Mouse (Mus musculus) adrenal gland, adult 8-10 months (tissue): ENCODE results near the gene Dusp5. TPM values are rescaled to one million over a fixed set of nuclear protein-coding genes. Genes with fewer than 3 reads are reported as not detected.
"Not testable (repeated sequence)": the region's sequence is repeated elsewhere in the genome, so short reads cannot be mapped to it uniquely, and the experiment has no call there.

Source experiments
- DNase-seq: peaks from one replicate; pipeline ENCODE4 v3.0.0; 2022
- total RNA-seq, 4 experiments: library from RNA; stranded (reverse); gene quantifications; 2 replicates each; pipeline ENCODE4 v1.2.4; 2022

Gene Dusp5
- 10 to 100 TPM in 1 of 4 experiments, 1 to 10 TPM in 3; 3.9 to 18.8 (median 5.7) TPM for total RNA-seq

DNA sequence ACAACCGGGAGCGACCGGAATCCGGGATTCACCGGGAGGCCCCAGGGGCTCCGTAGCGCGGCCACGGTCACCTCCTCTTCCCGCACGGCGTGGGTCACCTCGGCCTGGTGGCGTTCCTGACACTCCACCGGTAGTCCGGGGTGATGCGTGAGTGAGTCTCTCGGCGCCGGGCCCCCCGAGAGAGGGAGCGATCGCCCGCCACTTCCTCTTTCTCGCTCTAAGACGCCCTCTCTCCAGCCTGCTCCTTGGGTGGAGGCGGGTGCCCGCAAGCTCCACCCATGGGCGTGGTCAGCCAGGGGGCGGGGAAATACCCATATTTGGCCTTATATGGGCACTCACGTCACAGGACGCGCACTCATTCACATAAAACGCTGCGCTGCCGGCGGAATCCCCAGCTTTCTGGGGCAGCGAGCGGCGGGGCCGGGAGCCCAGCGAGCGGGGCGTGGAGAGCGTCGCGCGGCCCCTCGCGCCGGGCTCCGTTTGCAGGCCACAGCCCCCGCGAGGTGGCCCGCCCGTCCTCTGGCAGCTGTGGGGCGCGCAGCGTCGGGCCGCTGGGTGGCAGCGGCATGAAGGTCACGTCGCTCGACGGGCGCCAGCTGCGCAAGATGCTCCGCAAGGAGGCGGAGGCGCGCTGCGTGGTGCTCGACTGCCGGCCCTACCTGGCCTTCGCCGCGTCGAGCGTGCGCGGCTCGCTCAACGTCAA, at the start of gene Dusp5:
Gene Dusp5 (plus strand): TSS at position 358 of the 703 bp plus-strand sequence.
- peak; percentile 96 for DNase-seq

DNA sequence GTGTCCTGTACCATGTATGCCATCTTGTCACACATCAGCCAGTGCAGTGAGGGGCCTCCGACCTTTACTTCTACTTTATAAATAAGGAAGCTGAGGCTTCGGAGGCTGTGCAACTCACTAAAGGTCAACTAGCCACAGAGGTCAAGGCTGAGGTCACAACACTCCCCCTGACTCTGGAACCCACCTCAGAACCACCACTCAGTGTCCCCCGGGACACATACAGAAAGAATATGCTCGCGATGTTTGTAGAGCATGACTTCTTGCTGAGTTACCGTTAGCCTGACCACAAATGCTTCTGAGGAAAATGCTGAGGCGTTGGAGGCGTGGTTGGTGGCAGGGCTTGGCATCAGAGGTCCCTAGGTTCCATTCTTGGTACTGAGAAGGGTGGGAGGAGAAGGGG, 49.3 kb upstream of the Dusp5 start:
- no peak for DNase-seq

DNA sequence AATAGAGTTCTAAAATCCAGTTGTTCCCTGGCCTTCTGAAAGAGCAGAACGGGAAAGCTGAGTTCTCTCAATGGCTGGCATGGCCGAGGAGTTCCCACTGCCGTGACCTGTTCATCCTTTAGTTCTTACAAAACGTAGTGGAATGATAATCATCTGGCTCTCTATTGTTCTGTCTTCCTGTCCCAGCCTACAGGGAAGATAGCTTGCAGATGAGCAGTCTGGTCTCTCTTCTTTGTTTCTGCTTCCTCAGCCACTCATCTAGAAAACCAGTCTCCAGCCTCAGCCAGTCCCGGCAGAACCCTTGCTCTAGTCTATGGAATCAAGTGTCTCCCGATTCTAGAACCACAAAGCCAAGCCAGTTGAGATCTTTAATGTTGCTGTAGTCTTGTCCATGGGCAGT, 46.8 kb upstream of the Dusp5 start:
- DNase-seq, result no peak

- DNase-seq, result no peak
These were observed 46.4 kb upstream of the Dusp5 start for GRCm38 (mm10) chr19:53482527-53482926.

- no peak for DNase-seq
These were observed 44.9 kb upstream of the Dusp5 start for GRCm38 (mm10) chr19:53483984-53484383.

DNA sequence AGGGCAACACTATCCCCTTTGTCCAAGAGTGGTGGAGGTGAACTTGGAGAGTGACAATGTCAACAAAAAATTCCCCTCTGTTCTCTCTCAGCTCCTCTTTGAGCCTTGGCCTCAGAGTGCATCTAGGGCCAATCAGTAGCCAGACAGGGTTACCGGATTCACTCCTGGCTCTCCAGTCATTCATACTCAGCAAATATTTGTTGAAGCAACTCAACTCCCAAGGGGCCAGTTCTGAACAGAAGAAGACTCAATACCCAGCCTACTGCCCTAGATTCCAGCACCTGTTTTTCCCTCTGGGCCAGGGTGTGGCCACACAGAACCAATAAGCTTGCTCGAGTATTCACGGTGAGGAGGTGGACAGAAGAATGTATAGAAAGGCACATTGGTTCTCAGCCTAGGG, 44.0 kb upstream of the Dusp5 start:
- DNase-seq, result no peak

- DNase-seq, result no peak
These were observed 39.7 kb upstream of the Dusp5 start for GRCm38 (mm10) chr19:53489187-53489586.

DNA sequence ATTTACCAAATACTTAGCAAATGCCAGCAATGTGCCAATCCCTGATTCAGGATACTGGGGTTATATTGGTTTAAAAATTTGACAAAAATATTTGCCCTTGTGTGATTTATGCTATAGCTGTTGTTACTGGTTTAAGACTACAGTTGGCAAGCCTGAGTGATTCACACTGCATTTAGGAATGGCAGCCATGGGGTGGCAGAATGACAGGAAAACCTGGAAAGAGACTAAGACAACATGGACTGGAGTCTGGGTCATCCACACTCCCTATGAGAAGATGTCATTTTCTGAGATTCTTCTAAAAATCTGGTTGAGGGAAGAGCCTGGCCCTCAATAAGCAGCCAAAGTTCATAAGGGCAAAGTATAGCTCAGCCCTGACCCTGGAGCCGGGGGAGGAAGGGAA, 39.0 kb upstream of the Dusp5 start:
- no peak for DNase-seq

DNA sequence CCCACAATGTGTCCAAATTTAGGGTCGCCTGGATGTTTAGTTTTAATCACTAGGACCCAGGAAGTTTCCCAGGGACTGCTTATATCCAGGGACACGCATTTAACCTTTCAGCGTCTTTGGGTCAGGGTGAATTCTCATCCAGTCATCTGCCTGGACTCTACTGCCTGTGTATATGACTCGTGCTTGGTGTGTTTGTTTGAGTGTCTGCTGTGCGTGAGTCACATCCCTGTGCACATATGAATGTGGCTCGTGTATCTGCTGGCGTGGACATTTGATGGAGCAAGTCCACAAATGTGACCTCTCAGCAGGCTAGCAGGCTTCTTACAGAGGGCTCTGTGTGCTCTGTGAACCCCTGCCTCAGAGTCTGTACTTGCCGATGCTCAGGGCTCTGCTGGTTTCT, 38.0 kb upstream of the Dusp5 start:
- no peak for DNase-seq

DNA sequence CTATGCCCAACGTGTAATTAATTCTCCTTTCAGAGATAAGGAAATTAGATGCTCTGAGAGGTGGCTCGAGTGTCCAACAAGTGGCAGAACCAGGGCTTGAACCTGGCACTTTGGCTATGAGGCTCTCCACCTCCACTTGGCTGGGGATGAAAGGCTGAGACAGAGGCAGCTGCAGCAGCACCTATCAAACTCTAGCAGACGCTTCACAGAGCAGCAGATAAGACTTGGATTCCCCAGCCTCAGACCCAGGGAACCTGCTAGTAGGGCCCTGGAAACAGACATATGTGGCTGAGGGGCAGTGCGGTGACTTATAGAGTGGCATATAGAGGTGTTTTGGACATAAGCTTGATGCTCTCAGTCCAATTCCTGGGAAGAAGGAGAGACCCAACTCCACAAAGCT, 36.4 kb upstream of the Dusp5 start:
- DNase-seq, result no peak

DNA sequence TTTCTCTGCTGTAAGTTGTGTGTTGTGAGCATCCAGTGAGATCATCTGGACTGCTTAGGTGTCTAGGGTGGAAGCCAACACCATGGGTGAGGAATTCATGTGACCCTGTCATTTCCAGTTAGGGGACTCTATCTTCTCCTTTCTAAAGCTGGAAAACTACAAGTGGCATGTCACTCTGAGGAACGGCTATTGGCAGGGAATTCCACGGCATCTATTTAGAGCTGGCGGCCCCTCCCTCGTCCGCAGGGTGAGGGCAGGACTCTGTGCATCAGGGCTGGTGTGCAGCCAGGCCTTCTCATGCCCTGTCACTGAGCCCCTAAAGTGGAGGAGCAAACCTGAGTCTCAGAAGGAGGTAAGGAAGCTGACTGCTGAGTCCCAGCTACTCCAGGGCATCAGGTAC, 35.0 kb upstream of the Dusp5 start:
- no peak for DNase-seq

GRCm38 (mm10) chr19:53497910-53498309, 31.0 kb upstream of the Dusp5 start:
- DNase-seq, result no peak

DNA sequence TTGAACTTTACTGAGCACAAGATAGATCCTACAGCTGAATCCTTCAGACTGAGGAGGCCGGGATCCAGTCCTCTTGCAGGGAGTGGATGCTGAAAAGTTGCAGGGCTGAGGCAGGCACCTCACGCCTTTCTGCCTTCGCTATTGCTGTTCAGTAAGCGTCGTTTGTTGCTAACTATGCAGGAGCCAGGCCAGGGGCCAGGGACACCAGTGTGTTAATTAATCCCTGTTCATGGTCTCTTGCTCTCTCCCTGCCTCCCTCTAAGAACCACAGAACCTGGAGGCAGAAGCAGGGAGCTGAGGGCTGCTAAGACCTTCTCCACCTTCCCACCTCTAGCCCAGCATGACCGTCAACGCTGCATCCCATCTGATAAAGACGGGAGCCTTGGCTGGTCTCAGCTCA, 29.9 kb upstream of the Dusp5 start:
- no peak for DNase-seq

- no peak for DNase-seq
These were observed 29.4 kb upstream of the Dusp5 start for GRCm38 (mm10) chr19:53499451-53499940.

DNA sequence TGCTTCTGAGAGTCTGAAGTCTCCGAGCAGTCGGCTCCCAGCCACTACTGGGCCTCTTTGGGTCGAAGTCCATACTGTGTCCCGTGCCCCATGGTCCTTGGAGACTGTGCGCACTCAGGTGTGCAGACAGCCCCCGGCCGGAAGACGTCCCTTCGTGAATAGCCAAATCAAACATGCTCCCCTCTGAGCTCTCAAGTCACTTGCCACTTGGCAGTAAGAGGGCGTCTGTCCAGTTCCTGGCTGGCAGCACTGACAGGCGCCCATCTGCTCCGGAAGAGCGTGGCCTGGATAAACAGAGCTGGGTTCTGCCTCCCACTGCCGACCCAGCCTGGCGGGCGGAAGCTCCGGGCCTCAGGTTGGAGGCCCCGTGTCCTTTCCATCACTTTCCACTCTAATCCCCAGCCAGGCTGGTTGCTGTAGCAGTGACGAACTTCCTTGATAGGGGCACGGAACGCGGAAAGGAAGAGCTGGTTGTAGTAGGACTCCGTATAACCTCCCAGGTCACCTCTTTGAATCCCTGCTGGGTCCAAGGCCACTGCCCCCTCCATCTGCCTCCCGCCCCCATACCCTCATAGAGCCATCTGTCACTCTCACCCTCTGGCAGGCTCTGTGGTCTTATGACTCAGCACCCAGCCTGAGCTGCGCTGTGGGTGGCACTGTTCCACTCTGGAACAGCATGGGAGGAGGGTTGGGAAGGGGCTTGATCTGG, 28.5 kb upstream of the Dusp5 start:
- DNase-seq, result peak; percentile 58

DNA sequence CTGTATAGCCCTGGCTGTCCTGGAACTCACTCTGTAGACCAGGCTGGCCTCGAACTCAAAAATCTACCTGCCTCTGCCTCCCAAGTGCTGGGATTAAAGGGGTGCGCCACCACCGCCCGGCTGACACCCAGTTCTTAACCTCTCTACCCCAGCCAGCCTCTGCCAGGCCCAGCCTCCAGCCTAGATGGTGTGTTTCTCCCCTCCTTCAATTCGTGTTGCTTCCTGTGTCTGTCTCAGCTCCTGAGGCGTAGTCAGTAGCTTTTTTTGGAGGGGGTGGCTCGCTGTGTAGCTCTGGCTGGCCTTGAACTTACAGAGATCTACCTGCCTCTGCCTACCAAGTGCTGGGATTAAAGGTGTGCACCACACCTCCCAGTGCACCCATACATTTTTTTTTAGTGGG, 27.7 kb upstream of the Dusp5 start:
- DNase-seq, result not testable (repeated sequence)

- no peak for DNase-seq
These were observed 27.1 kb upstream of the Dusp5 start for GRCm38 (mm10) chr19:53501765-53502164.

DNA sequence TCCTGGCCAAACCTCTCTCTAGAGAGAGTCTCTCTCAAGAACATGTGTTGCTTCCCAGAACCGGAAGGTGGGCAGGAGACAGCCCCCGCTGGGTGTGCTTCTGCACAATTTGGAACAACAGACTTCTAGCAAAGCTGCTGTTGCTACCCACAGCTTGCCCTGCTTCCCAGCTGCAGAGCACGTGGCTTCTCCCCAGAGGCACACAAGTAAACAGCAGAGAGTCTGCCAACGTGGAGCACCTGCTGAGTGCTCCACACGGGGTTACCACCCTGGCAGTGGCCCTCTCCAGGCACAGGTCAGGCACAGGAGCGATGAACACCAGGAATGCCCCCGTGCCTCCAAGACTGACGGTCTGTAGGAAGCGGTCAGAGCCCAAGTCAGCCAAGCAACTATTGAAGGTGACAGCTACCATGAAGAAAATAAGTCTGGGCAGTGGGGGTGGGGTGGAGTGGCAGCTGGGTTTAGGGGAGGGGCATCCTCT, 26.0 kb upstream of the Dusp5 start:
- no peak for DNase-seq

- no peak for DNase-seq
These were observed 24.7 kb upstream of the Dusp5 start for GRCm38 (mm10) chr19:53504181-53504580.

DNA sequence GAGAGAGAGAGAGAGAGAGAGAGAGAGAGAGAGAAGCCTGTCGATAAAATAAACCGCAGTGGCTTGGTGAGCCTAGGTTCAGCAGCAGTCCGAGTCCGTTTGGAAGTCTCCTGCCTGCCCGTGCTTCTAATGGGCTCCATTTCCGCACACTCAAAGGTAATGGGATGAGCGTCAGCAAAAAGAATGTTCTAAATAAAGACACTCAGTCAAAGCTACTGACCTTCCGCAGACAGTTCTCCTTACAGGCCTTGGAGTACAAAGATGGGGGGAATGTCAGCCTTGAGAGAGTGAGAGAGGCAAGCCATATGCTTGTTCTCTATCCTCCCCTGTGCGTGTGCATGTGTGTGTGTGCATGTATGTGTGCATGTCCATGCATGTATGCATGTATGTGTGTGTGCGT, 23.2 kb upstream of the Dusp5 start:
- no peak for DNase-seq

- DNase-seq, result no peak
These were observed 21.4 kb upstream of the Dusp5 start for GRCm38 (mm10) chr19:53507497-53507896.

GRCm38 (mm10) chr19:53511244-53511934, 17.5 kb upstream of the Dusp5 start:
- no peak for DNase-seq

DNA sequence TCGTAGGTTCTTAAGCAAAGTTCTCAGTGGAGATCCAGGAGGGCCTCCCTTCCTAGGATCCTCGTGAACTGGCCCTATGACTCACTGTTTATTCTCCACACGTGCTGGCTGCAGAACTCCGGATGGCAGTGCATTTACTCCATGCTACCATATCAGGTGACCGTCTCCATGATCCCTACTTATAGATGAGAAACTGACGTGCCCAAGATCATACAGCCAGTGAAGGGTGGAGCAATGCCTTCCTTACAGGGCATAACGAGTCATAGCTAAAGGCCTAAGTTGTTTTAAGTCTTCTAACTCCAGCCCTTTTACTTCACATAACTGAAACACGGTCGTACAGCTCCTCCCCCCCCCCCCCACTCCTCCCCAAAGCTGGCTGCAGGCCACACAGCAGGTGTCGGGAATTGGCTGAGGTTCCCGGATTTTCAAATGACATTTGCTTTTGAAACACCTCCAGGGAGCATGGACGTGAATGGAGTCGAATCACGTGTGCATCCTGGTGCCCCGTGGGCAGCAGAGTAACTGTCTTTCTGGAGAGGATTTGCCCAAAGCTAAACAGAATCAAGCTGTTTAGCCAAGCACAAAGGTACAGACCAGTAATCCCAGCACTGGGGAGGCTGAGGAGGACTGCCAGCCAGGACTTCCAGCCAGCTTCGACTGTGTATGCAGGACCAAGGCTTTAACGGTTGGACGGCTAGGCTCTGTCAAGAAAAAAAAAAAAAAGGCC, 11.4 kb upstream of the Dusp5 start:
- no peak for DNase-seq
